Mouse (Mus musculus) cortical plate, adult 2 months (tissue): ENCODE data around the gene Traip. TPM values are rescaled to one million over a fixed set of nuclear protein-coding genes. Genes with fewer than 3 reads are reported as not detected.
A peak's percentile ranks its signal among the peaks of the same experiment; 100 is the strongest.

Source experiments
- H3K27ac ChIP-seq: fragments of 200-500 bp; 2 replicates; pipeline ENCODE4 v1.5.1; 2012; ENCODE audit warnings: low read length, control low read depth, inconsistent platforms; ENCODE audit not compliant: insufficient read depth
- H3K4me1 ChIP-seq: fragments of 200-500 bp; 2 replicates; pipeline ENCODE4 v1.6.1; 2011; ENCODE audit warnings: low read length; ENCODE audit not compliant: control insufficient read depth, insufficient read depth
- H3K4me3 ChIP-seq: fragments of 200-500 bp; 2 replicates; pipeline ENCODE4 v1.5.1; 2011; ENCODE audit warnings: mild to moderate bottlenecking, low read length, control low read depth; ENCODE audit not compliant: insufficient read depth
- CTCF ChIP-seq: fragments of 200-500 bp; IDR thresholded peaks from 2 replicates; pipeline ENCODE4 v1.5.1; 2011; ENCODE audit warnings: mild to moderate bottlenecking, control low read depth, low read length; ENCODE audit not compliant: insufficient read depth; ENCODE audit errors: extremely low read depth
- POLR2A ChIP-seq: fragments of 200-500 bp; IDR thresholded peaks from 2 replicates; pipeline ENCODE4 v1.6.1; 2011; ENCODE audit warnings: mild to moderate bottlenecking, low read length, control low read depth; ENCODE audit not compliant: insufficient read depth; ENCODE audit errors: extremely low read depth
- polyA plus RNA-seq: library from polyadenylated mRNA; depleted of rRNA; stranded (reverse); fragments of >200 nt; gene quantifications from 2 replicates; pipeline ENCODE4 v1.2.3, GENCODE M21; 2012

Gene Traip
- polyA plus RNA-seq, 1 experiment, result 15.7 TPM

DNA sequence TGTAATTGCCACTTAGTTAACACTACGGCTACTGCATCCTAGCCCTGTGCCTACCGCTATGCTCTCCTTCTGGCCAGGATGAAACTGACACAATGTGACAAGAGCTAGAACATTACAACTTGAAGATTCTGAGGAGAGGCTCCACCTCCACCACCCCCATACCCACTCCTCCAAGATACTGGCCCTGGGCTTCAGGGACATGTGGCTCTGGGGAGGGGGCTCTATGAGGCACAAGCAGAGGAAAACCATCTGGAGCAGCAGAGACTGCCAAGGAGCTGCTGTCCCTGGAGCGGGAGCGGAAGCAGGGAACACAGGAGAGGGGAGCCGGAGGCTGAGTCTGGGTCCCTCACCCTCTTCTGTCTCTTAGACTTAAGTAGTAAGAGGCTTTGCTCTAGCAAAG, 22.2 kb upstream of the Traip start:
- TF ChIP-seq CTCF (no peak), POLR2A (no peak)
- no peak overlapping the region for H3K4me3 ChIP-seq
- peaks cover 7% of the 10 kb centered on the region for H3K4me1 ChIP-seq
- H3K27ac ChIP-seq, result no peak overlapping the region

DNA sequence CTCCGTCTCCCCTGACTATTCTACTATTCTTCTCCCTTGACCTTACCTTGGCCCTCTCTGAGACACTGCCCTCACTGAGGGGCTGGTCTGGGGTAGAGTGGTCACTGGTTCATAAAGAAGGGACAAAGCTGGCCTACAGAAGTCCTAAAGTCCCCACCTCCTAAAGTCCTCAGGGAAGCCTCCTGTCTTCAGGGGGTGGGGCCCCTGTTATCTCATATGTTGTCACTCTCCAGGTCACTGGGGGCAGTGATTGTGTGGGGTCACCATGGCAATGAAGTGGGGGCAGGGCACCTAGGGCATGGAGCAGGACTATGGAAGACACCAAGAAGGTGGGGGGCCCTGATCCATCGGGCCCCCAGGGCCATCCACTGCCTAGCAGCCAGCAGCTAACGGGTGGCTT, 21.8 kb upstream of the Traip start, which contains the start of gene Actl11:
Gene Actl11, plus strand, starts transcription at position 301 of the 400 bp plus-strand sequence.
- no peak within 1 kb of the TSS for H3K27ac ChIP-seq

DNA sequence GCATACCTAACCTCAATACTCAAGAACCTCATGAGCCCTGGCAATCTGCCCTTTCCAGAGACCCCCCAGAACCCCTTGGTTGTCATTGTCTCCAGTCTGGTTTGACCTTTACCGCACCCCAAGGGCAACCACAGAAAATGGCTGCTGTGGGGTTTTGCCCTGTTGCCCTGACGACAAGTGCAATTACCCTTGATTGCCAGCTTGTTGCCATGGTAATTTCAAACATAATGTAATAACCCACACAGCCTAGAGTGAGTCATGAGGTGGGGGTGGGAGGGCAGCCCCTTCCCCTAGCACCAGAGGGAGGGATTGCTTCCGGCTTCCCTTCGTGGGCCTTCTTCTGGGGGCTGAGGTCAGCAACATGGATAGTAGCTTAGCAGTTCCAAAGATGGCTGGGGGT, 17.7 kb upstream of the Traip start:
- H3K27ac ChIP-seq, result peak overlapping the region; percentile 12; the same call in 1 of the 2 replicates
- peaks cover 3% of the 10 kb centered on the region for H3K4me1 ChIP-seq
- no peak overlapping the region for H3K4me3 ChIP-seq
- TF ChIP-seq POLR2A, result no peak
- TF ChIP-seq CTCF, result no peak

More for the DNA sequence above, 21.8 kb upstream of the Traip start, which contains the start of gene Actl11:
- Histone ChIP-seq H3K4me3 (no peak within 1 kb of the TSS), H3K4me1 (peaks cover 7% of the 10 kb centered on the region)
- TF ChIP-seq CTCF (no peak), POLR2A (no peak)

DNA sequence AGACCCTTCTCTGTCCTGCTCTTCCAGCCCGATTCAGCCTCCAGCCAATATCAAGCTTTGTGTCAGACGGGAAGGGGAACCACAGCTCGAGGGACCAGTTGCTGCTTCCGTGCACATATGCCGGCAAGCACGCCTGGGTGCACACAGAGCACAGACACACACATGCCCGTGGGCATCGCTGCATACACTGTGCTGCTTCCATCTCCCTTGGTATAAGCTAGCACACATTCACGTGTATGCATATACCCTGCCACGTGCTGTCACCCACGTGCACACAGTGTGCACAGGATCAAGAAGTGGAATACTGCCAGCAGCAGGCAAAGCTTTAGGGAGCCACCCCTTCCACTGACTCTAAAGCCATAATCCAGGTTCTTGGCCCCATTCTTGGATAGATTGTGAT, 15.8 kb upstream of the Traip start:
- TF ChIP-seq CTCF (no peak), POLR2A (peak; percentile 32; the same call in 1 of the 2 replicates)

DNA sequence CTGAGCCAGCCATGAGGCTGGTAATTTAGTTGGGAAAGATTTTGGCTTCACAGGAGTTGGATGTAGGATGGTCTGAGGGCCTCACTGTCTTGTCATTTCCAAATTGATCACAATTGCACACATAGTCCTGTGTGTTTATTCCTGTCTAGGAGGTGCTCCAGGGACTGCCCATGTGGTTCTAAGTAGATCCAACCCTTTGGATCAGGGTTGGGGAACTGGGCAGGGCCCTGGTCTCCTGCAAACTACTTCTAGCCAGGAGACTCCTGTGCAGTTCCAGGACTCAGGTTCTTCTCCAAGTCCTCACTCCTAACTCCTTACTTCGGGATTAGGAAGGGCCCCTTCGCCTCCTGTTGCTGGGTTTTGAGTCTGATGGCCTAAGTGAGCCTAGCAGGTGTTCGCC, 14.6 kb upstream of the Traip start, which contains the start of gene Camkv:
Gene Camkv, plus strand, starts transcription at position 301 of the 400 bp plus-strand sequence.
- TF ChIP-seq POLR2A (no peak), CTCF (no peak)
- peak within 1 kb of the TSS; percentile 87 for H3K4me3 ChIP-seq
- H3K27ac ChIP-seq, result peak within 1 kb of the TSS; percentile 83
- peaks cover 12% of the 10 kb centered on the region for H3K4me1 ChIP-seq

More for the DNA sequence above, 15.8 kb upstream of the Traip start:
- Histone ChIP-seq H3K4me3 (no peak overlapping the region), H3K4me1 (peaks cover 2% of the 10 kb centered on the region), H3K27ac (peak overlapping the region; percentile 3; the same call in 1 of the 2 replicates)

DNA sequence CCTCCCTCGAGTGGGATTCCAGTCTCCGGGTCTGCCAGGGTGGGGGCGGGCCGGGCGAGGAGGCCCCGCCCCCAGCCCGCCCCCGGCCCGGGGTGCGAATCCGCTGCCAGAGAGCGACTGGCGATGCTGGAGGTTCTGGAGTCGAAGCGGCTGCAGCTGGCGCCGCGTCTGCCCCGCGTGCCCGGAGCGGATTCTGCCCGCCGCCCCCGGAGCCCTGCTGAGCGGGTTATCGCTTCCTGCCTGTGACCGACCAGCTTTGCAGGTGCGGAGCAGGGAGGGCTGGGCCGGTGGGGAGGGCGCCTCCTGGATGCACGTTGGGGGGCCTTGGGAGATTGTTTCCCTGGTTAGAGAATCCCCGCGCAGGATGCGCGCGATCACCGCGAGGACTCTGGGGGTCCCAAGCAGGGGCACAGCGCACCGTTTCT, 14.1 kb upstream of the Traip start:
- peaks cover 14% of the 10 kb centered on the region for H3K4me1 ChIP-seq
- peak overlapping the region; percentile 87 for H3K4me3 ChIP-seq
- peak overlapping the region; percentile 83 for H3K27ac ChIP-seq
- TF ChIP-seq CTCF (no peak), POLR2A (no peak)

DNA sequence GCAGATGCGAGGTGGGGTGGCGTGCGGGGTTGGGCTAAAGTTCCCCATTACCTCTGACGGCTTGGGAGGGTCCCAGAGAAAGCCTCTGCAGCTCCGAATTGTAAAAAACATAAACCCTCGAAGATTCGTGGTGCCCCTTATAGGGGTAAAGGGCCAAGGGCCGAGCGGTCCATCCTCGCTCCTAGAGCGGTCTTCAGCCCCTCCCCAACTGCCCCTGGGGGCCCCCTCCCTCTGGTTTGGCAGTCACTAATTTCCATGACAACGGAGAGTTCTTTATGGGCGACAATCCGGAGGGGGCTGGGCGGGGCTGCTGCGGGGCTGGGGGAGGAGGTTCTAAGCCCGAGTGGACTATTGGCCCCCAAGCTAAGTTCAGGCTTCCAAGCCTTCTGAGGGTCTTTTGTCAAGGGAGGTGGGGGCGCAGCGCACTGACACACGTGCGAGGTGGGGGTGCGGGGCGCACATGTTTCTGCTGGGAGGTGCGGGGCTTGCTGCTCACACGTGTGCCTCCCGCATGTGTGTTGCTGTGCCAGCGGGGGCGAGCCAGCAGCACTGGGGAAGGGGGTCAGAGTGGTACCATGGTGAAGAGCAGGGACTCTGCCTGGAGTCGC, 13.6 kb upstream of the Traip start:
- no peak for TF ChIP-seq POLR2A
- no peak for TF ChIP-seq CTCF
- H3K4me3 ChIP-seq, result peak overlapping the region; percentile 87
- peaks cover 14% of the 10 kb centered on the region for H3K4me1 ChIP-seq
- H3K27ac ChIP-seq, result peak overlapping the region; percentile 83

DNA sequence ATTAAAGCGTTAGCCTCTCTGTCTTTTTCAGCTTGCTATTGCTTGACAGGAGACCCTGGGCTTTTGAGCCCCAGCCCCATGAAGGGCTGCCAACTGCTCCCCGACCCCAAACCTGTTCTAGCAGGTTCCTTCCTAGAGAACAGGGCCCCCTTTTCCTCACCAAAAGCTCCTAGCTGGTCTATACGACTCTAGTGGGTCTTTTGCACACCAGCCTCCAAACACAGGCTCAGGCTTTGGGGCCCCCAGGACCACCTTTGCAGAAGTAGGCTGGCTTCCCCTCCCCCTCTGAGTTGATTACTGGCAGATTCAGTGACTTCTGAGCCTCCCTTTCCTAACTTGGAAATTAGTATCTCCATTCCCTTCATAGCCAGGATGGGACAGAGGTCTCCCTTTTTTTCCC, 13.1 kb upstream of the Traip start:
- Histone ChIP-seq H3K27ac (peak overlapping the region; percentile 80), H3K4me3 (peak overlapping the region; percentile 87), H3K4me1 (peaks cover 14% of the 10 kb centered on the region)
- TF ChIP-seq POLR2A (no peak), CTCF (no peak)

DNA sequence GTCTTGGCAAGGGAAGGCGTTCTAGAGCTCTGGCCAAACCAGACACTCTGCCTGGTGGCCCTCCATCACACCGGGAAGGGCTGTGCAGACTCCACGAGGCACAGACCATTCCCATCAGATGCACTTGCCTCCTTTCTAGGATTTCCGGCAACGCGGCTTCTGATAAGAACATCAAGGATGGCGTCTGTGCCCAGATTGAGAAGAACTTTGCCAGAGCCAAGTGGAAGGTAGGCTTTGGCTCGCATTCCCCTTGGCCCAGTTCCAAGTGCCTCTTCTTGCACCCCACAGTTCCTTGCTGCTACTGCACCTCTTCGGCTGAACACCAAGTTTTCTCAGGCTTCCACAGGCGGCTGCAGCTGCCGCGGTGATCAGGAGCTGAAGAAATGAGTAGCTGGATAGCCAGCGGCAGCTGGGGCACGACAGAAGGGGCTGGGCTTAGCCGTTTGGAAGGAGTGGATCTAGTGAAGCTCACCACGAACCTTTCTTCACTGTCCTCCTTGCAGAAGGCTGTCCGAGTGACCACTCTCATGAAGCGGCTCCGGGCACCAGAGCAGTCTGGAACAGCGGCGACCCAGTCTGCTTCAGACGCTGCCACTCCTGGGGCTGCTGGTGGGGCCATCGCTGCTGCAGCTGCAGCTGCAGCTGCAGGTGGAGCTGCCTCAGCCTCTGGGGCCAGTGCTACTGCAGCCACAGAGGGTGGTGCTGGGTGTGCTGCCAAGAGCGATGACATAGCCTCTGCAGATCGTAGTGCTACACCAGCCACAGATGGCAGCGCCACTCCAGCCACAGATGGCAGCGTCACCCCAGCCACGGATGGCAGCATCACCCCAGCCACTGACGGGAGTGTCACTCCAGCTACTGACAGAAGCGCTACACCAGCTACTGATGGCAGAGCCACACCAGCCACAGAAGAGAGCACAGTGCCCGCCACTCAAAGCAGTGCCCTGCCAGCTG, 2.4 kb upstream of the Traip start:
- no peak overlapping the region; the same call in 1 of the 2 replicates for H3K27ac ChIP-seq
- TF ChIP-seq CTCF (no peak), POLR2A (no peak)
- H3K4me1 ChIP-seq, result no peaks in the 10 kb centered on the region
- H3K4me3 ChIP-seq, result no peak overlapping the region
